Mouse (Mus musculus) myocyte (in vitro differentiated cells): ENCODE results near the gene Dnajc14.

ENCODE experiments used
- CEBPB ChIP-seq: IDR thresholded peaks from 2 replicates; pipeline ENCODE4 v1.6.1; 2011; ENCODE audit warnings: mild to moderate bottlenecking, moderate library complexity; ENCODE audit not compliant: poor library complexity, insufficient read depth, severe bottlenecking
- E2F4 ChIP-seq: IDR thresholded peaks from one replicate; pipeline ENCODE4 v1.6.1; 2011; ENCODE audit warnings: mild to moderate bottlenecking, control low read depth, moderate library complexity; ENCODE audit not compliant: insufficient read depth
- MAX ChIP-seq: IDR thresholded peaks from one replicate; pipeline ENCODE4 v1.6.1; 2011; ENCODE audit warnings: low read depth, mild to moderate bottlenecking, control low read depth
- MYOD1 ChIP-seq, 3 experiments: IDR thresholded peaks; one replicate each; pipeline ENCODE4 v1.6.1; 2011; ENCODE audit warnings: control low read depth in 2 of 3, low read depth in 2 of 3, mild to moderate bottlenecking in 2 of 3, moderate library complexity in 1 of 3; ENCODE audit not compliant: insufficient read length in 2 of 3, control insufficient read depth in 1 of 3
- MYOG ChIP-seq, 3 experiments: IDR thresholded peaks; one replicate each; pipeline ENCODE4 v1.6.1; 2011; ENCODE audit warnings: control low read depth in 2 of 3, low read depth in 2 of 3, mild to moderate bottlenecking in 2 of 3; ENCODE audit not compliant: insufficient read length in 2 of 3, control insufficient read depth in 1 of 3, insufficient read depth in 1 of 3
- POLR2A ChIP-seq: IDR thresholded peaks from one replicate; pipeline ENCODE4 v1.6.1; 2011; ENCODE audit warnings: low read depth, mild to moderate bottlenecking, control low read depth, moderate library complexity; ENCODE audit not compliant: insufficient read length
- POLR2AphosphoS2 ChIP-seq: IDR thresholded peaks from one replicate; pipeline ENCODE4 v1.6.1; 2011; ENCODE audit warnings: low read depth, control low read depth; ENCODE audit not compliant: insufficient read length
- REST ChIP-seq: IDR thresholded peaks from one replicate; pipeline ENCODE4 v1.6.1; 2011; ENCODE audit warnings: mild to moderate bottlenecking, control low read depth, moderate library complexity; ENCODE audit not compliant: insufficient read depth, insufficient read length
- SRF ChIP-seq: IDR thresholded peaks from one replicate; pipeline ENCODE4 v1.6.1; 2011; ENCODE audit warnings: low read depth; ENCODE audit not compliant: control insufficient read depth, insufficient read length
- TCF12 ChIP-seq: IDR thresholded peaks from one replicate; pipeline ENCODE4 v1.6.1; 2011; ENCODE audit warnings: mild to moderate bottlenecking, control low read depth; ENCODE audit not compliant: poor library complexity, insufficient read depth, severe bottlenecking
- TCF3 ChIP-seq: IDR thresholded peaks from one replicate; pipeline ENCODE4 v1.6.1; 2011; ENCODE audit warnings: low read depth, control low read depth; ENCODE audit not compliant: insufficient read length
- USF1 ChIP-seq: IDR thresholded peaks from one replicate; pipeline ENCODE4 v1.6.1; 2011; ENCODE audit warnings: low read depth, mild to moderate bottlenecking, control low read depth, moderate library complexity

- TF ChIP-seq MYOD1 (IDR thresholded peaks at IDR 0.05; ENCODE audit: control insufficient read depth in 1 of 3, insufficient read length in 2 of 3, low read depth in 2 of 3) (no peak), POLR2AphosphoS2 (no peak), CEBPB (no peak), E2F4 (no peak), POLR2A (no peak), TCF12 (no peak), USF1 (no peak), MAX (no peak), TCF3 (no peak), SRF (no peak), REST (no peak), MYOG (IDR thresholded peaks at IDR 0.05; ENCODE audit: control insufficient read depth in 1 of 3, insufficient read depth in 1 of 3, insufficient read length in 2 of 3, low read depth in 2 of 3) (no peak)
Observed at GRCm38 (mm10) chr10:128798676-128799075, 5.2 kb upstream of the Dnajc14 start.
